Mouse (Mus musculus) cortical plate, adult 2 months (tissue): Measurements from ENCODE around the gene Il10.

Experiments
- CTCF ChIP-seq: fragments of 200-500 bp; IDR thresholded peaks from 2 replicates; pipeline ENCODE4 v1.5.1; 2011; ENCODE audit warnings: mild to moderate bottlenecking, control low read depth, low read length; ENCODE audit not compliant: insufficient read depth; ENCODE audit errors: extremely low read depth
- POLR2A ChIP-seq: fragments of 200-500 bp; IDR thresholded peaks from 2 replicates; pipeline ENCODE4 v1.6.1; 2011; ENCODE audit warnings: mild to moderate bottlenecking, low read length, control low read depth; ENCODE audit not compliant: insufficient read depth; ENCODE audit errors: extremely low read depth

DNA sequence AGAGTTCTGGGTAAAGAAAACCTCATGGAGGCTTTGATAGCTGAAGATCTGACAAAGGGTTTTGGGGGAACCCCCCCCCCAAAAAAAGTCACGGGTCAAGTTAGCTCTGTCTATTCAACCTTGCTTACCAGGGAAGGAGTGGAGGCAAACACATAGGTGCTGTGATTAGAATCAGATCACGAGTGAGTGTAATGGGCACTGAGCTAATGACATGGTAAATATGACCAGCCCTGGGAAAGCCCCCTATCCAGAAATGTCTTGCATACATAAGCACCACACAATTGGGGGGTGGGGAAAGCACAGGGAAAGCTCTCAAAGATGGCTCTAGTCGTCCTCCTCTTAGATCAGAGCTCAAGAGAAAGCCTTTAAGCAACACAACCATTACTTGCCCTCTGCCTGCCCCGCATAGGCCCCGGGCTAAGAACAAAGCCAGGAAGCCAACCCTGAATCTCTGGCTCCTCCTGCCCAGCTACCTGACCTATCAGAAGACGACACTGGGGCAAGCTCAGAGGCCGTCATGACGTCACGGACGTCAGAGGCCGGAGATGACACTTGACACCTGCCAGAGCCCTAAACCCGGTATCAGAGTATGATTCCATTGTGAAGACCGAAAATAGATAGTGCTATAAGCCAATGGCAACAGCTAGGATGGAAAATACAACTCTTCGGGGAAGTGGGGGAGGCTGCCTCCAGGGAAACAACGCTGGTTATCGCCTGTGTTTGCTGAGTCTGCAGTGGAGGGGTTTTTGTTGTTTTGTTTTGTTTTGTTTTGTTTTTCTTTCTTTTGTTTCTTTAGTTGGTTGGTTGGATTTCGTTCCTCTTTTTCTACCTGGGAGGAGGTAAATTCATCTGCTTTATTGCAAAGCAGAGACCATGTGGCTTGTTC lies 16.4 kb upstream of the Il10 start:
- TF ChIP-seq CTCF (no peak), POLR2A (no peak)
